Mouse (Mus musculus) heart, postnatal 10 days (tissue): Measurements from ENCODE around the gene Pkp4. TPM values are rescaled to one million over a fixed set of nuclear protein-coding genes. Genes with fewer than 3 reads are reported as not detected.

ENCODE experiments used
- total RNA-seq, 2 experiments: library from RNA; stranded (reverse); gene quantifications; 2 replicates each; pipeline ENCODE4 v1.2.3; 2021

Gene Pkp4
- total RNA-seq, 2 experiments from 2014 or later, result 191 to 198 TPM

Other genes starting within 250 kb of the Pkp4 start
- gene Ccdc148, start 167 bp upstream of the Pkp4 start, total RNA-seq, result 1 to 10 TPM; 2.3 to 2.6 TPM